Mouse (Mus musculus) cerebellum, postnatal 14 days (tissue): ENCODE measurements around the gene Sec31b.

Experiments
- DNase-seq, 2 experiments: peaks; one replicate each; pipeline ENCODE4 v3.0.0; 2021; ENCODE audit warnings: mixed read lengths in 2 of 2

The Sec31b gene

DNA sequence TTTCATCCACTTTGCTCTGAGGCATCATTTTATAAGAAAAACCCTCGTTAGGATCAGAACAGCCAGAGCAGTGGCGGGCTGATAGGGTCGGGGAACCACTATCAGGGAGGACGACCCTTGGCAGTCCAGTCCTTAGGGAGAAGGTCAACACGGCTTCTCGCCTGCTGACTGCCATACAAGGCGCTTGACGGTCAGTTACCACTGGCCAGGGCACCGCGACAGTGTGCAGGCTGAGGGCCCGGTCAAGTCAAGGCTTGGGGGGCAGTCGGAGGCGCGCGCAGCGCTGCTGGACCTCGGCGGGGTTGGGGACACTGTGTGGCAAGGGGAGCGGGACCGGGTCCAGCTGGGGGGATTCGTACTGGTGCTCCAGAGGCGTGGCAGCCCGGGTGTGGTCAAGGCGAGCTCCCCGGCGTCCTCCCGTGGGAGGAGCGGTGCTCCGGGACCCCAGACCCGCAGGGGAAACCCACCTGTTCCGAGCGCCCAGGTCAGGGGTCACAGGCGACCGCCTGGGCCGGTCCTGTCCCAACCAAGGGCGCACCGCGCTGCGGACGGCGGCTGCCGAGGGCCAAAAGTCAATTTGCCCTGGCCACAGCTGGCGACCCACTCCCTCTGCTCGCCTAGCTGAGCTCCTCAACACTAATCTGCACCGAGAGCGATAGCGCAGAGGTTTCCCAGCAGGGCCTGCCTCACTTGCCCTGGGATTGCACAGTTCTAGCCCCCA is at the start of gene Sec31b:
Sec31b (minus strand) TSS at position 544 of the 721 bp plus-strand sequence.
- DNase-seq, result peak; percentile 28 to 32

DNA sequence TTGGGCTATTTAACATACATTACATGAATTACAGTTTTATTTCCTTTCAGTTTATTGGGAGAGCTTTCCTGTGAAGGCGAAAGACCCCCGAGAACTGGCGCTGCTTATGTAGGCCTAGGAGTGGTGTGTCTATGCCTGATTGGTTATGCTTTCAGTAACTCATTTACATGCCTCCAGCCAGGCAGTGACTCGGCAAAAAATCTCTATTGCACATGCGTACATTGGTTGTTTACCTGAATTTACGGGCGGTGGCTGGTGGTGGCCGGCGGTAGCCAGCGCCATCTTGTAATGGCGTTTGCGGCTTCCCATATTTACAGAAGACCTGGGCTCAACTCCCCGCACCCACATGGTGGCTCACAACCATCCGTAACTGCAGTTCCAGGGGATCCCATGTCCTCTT is 48.5 kb upstream of the Sec31b start:
- DNase-seq, result no peak

DNA sequence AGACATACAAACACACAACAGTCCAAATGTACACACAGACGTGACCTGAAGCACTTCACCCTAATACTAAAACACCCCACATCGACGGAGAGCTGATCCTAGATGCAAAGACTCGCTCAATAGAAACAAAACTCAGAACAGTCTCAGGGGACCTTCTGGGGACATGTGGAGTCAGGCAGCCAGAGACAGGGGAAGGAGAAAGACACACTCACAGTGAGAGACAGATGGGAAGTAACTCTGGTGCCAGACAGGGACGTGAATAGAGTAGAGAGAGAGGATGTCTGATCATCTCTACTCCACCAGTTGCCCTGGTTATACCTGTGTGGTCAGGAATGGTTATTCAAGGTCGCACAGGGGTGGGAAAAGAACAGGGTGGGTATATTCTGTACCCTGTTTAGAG is 46.0 kb upstream of the Sec31b start:
- no peak for DNase-seq

DNA sequence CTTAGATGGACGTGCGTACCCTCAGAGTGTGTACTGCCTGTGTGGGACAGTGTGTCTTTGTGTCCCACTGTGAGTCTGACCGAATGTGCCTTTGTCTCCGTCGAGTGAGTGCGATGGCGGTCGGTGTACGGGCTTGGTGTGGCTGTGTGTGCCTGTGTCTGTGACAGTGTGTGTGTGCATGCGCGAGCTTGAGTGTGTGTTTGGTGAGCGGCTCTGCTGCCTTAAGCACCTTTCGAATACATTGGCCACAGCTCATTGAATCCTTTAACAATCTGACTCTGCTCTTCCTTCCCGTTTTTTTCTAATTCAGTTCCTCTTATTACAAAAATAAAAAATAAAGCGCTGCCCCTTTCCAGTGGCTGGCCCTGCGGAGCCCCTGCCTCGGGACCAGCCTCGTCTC is 45.3 kb upstream of the Sec31b start:
- no peak for DNase-seq

DNA sequence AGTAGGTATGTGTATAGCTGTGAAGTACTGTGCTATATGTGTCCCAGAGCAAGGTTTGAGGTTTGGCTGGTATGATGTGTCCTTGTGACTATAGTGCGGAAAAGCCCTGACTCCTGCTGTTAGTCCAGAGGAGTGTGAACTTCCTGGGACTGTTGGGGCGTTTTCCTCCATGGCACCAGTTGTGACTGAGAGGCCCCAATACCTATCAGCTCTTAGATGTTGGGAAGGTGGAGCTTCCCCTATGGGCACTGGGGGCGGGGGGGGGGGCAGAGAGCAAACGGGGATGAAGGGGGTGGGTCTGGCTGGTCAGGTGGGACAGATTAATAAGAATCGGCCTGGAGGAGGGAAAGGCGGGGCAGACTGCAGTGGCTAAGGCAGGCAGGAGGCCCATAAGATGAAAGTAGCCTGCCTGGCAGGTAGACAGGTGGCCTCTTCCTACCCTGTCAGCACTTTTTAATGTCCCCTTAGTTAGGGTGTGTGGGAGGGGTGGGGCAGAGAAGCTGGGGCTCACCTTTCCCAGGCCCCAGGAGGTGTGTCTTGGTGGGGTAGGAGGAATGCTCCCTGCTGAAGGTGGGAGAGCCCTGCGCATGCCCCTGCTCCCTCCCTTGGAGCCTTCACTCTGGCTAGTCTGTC is 44.0 kb upstream of the Sec31b start:
- DNase-seq, result no peak

DNA sequence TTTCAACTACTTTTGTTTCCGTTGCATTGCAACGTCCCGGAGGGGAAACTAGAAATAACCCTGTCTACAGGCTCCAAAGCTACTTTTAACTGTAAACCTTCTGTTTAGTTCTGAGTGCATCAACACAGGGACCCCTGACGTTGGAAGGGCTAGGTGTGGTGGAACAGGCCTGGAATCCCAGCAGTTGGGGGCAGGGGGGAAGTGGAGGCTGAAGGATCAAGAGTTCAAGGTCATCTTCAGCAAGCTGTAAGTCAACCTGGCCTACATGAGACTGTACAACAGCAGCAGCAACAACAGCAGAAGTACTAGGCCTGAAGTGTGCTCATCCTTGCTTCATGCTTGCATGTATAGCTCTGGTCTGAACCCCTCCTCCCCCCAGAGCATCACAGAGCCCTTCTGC is 42.4 kb upstream of the Sec31b start:
- no peak for DNase-seq

DNA sequence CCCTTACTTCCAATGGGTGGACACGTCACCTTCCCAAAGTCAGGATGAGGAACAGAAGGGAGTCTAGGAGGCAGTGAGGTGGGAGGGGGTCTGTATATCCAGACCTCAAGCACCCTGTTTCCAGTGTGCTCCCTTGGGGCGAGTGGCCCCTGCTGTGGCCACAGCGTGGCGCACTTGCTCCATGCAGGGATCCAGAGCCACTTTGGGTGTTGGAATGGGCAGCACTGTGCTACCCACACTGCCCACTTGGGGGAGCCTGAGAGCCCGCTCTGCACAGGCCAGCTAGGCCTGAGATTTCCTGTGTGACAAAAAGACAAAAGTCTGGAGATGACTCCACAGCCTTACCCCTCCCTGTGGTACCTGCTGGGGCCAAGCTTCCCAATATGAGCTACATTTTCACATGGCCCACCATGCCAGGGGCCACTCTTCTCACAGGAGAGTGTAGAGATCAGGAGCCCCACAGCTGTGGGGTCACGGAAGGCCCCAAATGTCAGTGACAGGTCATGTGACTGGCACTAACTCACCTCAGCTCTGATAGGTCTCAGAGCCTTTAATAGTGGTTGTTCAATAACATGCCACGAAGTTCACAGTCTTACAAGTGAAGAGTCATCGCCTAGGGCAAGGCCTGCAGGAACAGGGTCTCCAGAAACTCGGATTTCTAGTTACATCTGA is 37.1 kb upstream of the Sec31b start:
- peak; percentile 96 to 98 for DNase-seq

DNA sequence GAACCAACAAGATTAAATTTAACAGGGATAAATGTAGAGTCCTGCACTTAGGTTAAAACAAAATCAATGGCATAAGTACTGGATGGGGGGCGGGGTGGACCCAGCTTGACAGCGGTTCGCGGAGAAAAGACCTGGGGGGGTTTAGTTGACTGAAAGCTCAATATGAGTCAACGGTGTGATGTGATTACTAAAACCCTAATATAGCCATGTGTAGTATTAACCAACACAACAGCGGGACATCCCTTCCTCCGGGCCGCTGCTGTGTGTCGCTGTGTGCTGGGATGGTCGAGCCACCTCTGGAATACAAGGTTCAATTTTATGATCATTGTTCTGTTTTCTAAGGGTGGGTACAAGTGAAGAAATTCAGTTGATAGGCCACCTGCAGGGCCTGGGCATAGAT is 36.4 kb upstream of the Sec31b start:
- no peak for DNase-seq

DNA sequence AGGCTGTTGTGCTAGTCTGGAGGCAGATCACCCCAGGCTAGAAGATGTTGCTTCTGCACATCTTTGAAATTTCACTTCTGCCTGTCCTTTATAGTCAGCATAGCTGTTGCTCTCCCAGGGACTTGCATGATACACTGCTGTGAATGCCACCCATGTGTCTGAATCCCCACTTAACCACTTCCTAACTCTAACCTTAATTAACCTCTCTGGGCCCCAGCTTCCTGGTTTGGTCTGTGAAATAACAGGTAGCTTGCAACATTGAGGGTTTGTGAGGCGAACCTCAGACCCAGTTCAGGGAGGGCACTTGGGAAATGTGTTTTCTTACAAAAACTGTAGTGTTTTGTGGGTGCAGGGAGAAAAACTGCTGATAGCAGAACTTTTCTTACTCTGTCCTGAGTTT is 32.4 kb upstream of the Sec31b start:
- DNase-seq, result no peak

DNA sequence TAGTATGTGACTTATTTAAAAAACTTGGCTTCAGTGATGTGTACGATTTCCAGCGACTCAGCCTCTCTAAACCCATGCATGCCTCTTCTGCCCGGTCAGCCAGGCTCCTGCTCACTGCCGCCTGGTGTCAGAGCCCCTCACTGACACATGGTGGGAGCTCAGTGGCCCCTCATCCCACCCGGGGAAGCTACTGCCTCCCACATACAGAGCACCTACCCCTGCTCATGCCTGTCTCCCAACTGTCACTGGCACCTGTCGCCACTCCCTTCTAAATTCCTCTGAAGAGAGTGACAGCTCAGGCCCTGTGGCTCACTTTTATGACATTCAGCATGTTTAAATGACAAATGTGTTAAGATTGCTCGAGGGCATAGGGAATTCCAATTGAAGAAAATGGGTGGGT is 30.6 kb upstream of the Sec31b start:
- DNase-seq, result no peak

DNA sequence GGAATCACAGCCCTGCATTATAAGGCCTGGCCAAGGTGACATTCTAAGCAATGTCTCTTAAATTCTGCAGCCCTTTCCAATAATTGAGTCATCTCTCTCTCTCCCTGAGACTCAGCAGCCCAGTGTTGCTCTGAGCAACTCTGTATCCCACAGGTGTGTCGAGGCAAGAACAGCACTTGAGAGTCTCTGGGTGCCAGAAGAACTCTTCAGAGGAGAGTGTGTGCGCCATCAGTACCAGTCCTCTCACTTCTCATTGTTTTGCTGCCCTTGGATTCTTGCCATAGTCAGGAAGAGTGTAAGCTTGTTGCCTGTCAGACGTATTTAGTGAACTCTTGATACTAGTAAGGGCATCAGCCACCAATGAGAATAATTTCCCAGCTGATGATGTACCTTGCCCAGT is 22.1 kb upstream of the Sec31b start:
- no peak for DNase-seq

DNA sequence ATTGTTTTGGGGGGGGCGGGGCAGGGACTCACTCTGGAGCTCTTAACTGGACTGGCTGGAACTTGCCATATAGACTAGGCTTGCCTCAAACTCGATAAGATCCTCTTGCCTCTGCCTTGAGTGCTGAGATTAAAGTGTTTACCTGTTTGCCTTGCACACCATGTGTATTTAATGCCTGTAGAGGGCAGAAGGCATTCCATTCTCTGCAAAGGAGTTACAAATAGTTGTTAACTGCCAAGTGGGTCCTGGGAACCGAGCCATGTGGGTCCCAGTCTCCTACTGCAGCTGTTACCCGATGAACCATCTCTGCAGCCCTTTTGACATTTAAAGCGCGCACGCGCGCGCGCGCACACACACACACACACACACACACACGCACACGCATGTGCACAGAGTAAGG is 18.3 kb upstream of the Sec31b start:
- DNase-seq, result peak in 1 of 2 experiments; percentile 17

DNA sequence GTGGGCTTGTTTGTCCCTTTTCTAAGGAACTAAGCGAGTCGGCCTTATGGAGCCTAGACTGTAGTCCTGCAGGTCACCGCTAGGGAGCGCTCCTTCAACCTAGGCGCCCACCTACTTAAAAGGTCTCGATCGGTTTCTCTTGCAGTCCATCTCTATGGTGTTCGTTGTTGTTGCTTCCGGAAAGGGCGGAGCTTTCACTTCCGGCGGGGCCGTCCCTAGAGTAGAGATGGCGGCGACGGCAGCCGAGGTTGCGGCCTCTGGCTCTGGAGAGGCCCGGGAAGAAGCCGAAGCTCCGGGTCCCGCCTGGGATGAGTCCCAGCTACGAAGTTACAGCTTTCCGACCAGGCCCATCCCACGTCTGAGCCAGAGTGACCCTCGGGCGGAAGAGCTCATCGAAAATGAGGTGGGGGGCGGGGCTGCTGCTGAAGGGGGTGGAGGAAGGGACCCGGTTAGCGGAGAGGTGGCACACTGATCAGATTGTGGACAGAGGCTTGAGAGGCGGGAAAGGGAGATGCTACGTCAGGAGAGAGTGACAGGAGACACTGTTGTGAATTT is 17.1 kb upstream of the Sec31b start, which contains the start of gene Hif1an:
Hif1an (plus strand) TSS at position 199 of the 555 bp plus-strand sequence.
- DNase-seq, result peak; percentile 97

DNA sequence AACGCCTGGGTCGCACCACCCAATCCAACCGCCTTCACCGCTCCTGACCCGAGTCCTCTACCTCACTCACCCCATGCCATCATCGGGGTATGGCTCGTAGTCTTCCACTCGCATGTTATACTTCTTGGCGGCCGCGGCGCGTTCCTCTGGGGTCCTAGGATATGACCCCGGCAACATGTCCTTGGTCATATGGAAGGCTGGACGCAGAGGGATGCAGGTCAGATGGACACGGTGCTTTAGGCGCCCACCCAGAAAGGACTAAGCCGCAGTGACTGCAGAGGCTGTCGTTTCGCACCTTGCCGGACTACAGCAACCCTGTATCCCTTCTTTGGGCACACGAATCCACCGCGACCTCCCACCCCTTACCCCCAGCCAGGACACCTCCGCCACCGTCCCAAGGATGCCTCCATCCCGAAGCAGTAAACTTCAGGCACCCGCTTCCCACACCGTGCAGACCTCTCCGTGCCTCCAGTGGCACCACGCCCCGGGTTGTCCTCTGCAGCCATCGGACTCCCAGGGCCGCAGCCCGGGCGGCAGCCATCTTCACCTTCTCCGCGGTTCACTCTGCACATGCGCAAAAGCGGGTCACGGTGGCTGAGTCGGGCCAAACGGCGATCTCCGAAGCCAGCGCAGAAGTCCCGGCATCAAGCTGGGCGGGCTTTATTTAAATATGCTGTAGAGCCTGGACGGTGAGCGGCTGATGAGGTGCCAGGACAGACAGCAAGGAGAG is 9.4 kb upstream of the Sec31b start, which contains the start of gene Ndufb8:
Ndufb8 (minus strand) TSS at position 580 of the 730 bp plus-strand sequence.
- DNase-seq, result peak; percentile 98

DNA sequence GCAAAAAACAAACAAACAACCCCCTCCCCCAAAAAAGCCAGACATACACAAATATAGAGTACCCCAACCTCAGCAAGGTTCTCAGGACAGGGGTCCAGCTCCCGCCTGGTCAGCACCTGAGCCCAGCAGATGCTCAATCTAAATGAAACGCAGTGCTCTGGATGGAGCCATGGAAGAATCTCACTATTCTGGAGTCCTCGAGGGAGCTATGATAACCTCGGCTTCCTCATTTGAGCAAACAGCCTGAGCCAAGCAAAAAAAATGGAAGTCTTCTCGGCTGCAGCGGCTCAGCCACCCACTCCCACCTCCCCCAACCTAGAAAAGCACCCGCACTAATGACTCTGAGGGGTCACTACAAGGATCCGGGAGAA is 8.8 kb upstream of the Sec31b start:
- no peak for DNase-seq

DNA sequence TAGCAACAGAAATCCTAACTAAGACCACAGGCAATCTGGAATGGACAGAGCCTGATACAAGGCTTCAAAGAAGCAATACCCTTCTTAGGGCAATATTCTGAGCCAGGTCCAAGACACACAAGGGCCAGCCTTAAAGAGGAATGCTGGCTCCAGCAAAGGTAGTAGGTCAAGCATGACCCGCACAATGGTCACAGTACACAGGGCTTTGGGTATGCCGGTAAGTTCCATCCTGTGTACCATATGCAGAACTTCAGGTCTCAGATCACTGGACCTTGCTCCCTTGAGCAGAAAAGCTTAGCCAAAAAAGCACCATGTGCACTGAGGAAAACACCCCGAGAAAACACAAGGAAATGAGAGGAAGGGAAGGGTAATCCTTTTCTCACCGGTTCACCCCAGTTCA is 7.6 kb upstream of the Sec31b start:
- DNase-seq, result no peak

DNA sequence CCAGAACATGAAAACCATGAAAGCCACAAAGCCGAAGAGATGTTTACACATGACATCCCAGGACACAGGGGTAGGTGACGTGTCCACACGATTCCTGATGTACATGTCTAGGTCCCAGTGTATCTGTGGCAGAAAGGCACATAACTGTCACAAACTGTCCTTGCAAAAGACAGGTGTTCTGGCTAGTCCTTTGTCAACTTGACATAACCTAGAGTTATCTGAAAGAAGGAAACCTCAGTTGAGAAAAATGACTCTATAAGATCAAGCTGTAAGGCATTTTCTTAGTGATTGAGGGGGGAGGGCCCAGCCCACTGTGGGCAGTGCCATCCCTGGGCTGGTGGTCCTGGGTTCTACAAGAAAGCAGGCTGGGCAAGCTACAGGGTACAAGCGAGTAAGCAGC is 7.1 kb upstream of the Sec31b start, which contains the start of gene Gm20538:
Gm20538 (minus strand) TSS at position 101 of the 400 bp plus-strand sequence.
- DNase-seq, result no peak

DNA sequence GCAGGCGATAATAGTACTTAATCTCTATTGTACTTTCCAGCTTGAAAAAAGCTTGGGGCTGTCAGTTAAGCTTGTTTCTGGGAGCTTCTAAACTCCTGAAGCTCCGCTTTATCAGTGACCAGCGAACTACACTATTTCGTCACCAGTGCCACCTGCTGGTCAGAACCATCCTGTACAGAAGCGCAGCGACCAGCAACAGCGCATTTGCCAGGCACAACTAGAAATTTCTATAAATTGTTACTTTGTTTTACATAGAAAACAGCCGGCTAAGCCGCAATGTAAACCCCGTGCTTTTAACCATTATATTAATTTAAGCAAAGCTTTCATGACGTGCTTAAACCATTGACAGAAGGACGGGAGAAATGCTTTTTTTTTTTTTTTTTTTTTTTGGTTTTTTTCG is 889 bp downstream of the Sec31b start:
- peak; percentile 80 to 88 for DNase-seq

DNA sequence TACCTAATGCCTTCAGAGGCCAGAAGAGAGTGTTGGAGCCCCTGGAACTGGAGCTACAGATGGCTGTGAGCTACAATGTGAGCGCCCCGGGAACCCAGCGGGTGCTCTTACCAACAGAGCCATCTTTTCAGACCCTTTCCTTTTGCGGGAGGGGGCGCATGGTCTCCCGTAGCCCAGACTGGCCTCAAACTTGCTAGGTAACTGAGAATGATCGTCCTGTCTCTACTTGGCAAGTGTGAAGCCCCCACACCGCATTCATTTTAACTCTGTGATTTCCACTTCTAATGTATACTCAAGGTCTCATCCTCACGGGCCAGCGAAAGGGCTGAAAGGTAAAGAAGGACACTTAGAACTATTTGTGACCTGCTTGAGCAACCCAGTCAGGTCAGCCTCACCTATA is 1.3 kb downstream of the Sec31b start:
- no peak for DNase-seq

DNA sequence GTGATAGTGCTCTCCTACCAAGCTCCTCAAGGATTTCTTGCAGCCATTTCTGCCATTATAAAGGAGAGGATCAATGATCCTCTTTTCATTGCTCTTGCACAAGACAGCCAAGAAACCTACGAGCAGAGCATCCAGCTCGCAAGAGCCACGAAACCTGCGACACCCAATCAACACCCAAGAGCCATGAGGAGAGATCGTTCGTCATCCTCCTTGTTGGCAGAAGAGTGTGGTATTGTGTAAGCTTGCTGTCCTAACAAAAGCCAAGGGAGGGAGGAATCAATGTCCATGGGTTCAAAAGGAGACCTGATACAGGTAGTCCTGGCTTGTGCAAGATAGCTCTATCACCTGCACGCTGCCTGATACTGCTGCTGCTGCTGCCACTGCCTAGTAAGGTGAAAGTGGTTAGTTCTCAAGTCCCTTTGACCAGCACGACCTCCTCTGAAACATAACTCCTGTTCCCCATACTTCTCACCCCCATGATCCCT is 2.9 kb downstream of the Sec31b start:
- no peak for DNase-seq

DNA sequence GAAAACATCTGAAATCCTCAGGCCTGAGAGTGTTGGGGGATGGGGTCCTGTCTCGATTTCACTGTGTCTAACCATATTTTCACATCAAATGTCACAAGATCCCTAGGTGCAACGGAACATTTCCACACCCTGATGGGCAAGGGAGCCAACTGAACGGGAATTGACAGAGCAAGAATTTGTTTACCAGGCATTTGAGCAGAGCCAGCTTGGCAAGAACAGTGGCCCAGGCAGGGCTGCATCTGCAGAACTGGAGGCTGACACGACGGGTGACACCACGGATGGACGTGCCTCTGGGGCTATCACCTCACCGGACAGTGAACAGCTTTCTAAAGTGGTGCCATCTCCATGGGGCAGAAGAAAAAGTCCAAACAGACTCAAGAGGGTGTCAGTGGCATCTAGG is 8.2 kb downstream of the Sec31b start:
- DNase-seq, result no peak

DNA sequence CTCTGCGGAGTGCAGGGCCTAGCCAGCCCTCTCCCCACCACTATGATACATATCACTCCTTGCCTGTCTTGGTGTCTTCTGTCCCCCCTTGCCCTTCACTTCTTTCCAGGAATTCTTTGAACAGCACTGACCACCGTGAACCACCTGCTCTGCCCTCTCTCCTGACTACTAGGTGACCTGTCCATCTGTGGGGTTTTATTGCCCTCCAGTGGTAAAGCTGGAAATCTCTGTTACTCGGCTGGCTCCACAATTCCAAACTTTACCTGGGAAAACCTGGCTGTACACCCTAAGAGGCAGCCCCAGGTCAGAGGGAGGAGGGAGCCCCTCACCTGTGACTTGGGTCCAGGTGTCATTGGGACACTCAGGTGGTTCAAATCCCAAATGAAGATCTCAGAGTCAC is 10.3 kb downstream of the Sec31b start:
- peak; percentile 49 to 57 for DNase-seq

DNA sequence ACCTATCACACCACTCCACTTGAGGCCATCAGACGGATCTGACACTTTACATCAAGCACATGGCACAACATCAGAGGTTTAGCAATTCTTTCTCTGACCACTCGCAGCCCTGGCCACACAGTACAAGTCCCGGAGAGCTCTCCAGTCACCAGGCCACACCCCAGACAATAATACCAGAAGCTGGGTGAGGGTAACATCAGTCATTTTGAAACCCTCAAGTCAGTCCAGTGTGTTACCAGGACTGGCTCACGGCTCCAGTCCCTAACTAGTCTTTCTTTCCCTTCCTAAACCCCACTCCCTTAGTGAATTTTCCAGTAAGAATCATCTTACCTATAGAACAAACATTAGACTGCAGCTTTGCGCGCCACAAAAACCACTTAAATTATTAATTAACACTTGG is 15.6 kb downstream of the Sec31b start:
- no peak for DNase-seq
